Mouse (Mus musculus) heart, postnatal 14 days (tissue): Measurements from ENCODE around the gene Vps50. TPM values are rescaled to one million over a fixed set of nuclear protein-coding genes. Genes with fewer than 3 reads are reported as not detected.
A peak's percentile ranks its signal among the peaks of the same experiment; 100 is the strongest.
"Not testable (repeated sequence)": the region's sequence is repeated elsewhere in the genome, so short reads cannot be mapped to it uniquely, and the experiment has no call there.

Source experiments
- DNase-seq, 2 experiments: peaks; one replicate each; pipeline ENCODE4 v3.0.0; 2021 to 2022
- intact Hi-C: fragments of 180-260 bp; cut with DNase I; formaldehyde crosslinking; loops from one replicate; pipeline ENCODE4 v1.15.1; 2025
- long read RNA-seq, 2 experiments: library from polyadenylated mRNA; stranded (forward); transcript quantifications; one replicate each; pipeline ENCODE4 v2.0.0; 2021
- total RNA-seq, 2 experiments: library from RNA; stranded (reverse); gene quantifications; 2 replicates each; pipeline ENCODE4 v1.2.3; 2021

The Vps50 gene
- total RNA-seq: 10 to 100 TPM; 14.3 to 15.4 TPM
- long read RNA-seq, experiment 1, transcript Vps50-201 (28 exons, 3,788 nt): major isoform, 15 of 19 reads
- long read RNA-seq, experiment 1, partial matches to known transcripts: 4 of 19 reads
- long read RNA-seq, experiment 1, other reads (novel, unspliced or antisense): 0 of 19 reads
- long read RNA-seq, experiment 2, transcript Vps50-201 (28 exons, 3,788 nt): major isoform, 13 of 16 reads
- long read RNA-seq, experiment 2, partial matches to known transcripts: 1 of 16 reads
- long read RNA-seq, experiment 2, other reads (novel, unspliced or antisense): 2 of 16 reads

DNA sequence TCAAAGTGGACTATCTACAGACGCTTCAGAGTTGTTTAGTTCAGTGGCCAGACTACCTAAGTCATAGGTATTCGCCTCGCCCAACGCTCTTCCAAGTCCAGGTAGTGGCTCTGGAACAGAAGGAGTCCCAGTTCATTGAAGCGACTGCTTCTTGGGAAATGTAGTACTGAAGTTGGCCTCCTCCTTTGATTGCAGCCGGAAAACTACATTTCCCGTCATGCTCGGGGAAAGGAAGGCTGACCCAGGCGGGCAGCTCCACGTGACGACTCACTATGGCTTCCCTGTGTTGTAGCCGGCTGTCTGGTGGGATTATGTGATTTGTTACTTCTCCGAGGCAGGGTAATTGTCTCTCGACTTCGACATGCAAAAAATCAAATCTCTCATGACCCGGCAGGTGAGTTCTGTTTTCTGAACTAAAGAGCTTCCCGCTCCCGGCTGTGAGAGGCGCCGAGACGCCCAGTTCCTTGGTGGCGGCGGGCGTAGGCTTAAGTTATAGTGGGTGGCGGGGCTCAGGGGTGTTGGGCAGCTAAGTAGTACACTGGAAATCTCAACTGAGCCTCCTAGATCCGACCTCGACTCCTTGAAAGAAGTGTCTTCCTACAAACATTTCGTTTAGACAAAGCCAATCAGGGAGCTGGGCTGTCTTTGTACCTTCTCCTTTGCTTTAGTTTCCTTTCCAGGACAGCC lies at the start of gene Vps50, which contains the start of gene Hepacam2:
Gene Vps50, plus strand, starts transcription at position 221 of the 687 bp plus-strand sequence.
Gene Hepacam2, minus strand, starts transcription at position 137 of the 687 bp plus-strand sequence.
- DNase-seq: peak; percentile 83 to 91
- intact Hi-C loops: no loop called here

DNA sequence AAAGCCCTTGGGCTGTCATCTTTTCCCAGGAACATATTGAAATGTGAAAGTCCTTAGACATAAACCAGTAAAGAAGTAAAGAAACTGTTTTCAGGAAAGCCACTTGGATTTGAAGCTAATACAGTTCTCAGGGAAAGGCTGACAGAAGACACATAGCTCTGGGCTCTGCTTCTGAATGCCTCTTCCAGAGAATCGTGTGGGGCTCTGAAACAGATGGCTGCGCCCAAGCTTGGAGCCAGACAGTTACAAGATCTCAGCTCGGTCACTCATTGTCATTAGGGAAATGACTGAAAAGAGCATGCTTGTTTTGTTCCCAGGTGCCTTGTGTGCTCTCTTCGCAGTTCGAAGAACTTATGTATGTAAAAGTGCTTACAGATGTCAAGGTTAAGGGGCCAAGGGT lies 43.8 kb upstream of the Vps50 start:
- DNase-seq: no peak
- intact Hi-C loops: no loop called here

GRCm38 (mm10) chr6:3455944-3456536 lies 42.1 kb upstream of the Vps50 start:
- intact Hi-C loops: no loop called here
- DNase-seq: no peak

GRCm38 (mm10) chr6:3463026-3463425 lies 35.2 kb upstream of the Vps50 start:
- no peak for DNase-seq
- intact Hi-C loops: no loop called here

DNA sequence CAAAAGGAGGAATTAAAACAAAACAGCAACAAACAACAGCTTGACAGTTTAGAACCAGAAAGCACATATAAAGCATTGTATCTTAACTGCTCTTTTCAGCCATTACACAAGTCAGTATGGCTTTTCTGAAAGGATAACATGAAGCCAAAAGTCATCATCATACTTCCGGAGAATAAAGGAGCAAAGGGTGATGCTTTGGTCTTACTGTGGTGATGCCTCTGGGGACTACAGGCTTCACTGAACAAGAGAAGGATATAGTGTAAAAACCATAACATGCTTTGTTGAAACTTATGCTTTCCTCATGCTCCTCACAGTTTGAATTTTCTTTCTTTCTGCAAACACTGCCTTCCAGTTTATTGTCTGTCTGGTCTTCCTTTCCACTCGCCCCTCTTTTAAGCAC lies 34.6 kb upstream of the Vps50 start:
- intact Hi-C loops: no loop called here
- no peak for DNase-seq

GRCm38 (mm10) chr6:3468627-3469026 lies 29.6 kb upstream of the Vps50 start:
- DNase-seq: no peak
- intact Hi-C loops: no loop called here

- DNase-seq: no peak
These were observed 27.5 kb upstream of the Vps50 start for GRCm38 (mm10) chr6:3470706-3471105.

DNA sequence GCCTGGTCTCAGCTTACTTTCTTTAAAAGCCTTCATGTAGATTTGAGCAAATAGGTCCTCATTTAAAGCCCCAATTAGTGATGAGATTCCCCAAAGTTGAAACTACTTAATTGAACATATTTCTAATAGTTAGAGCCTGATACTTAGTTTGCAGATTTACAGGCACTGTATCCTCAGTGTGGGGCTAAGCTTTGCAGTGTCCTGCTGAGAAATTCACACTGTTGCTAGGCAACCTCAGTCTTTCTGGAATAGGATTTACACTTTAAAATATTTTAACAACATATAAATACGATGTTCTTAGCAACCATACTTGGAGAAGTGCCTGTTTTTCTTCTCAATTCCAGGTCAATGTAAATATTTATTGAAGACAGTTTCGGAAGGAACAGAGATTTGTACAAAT lies 21.9 kb upstream of the Vps50 start:
- intact Hi-C loops: no loop called here
- no peak for DNase-seq

More at GRCm38 (mm10) chr6:3470706-3471105, 27.5 kb upstream of the Vps50 start:
- intact Hi-C loops: no loop called here

- intact Hi-C loops: no loop called here
- DNase-seq: no peak
These were observed 18.3 kb upstream of the Vps50 start for GRCm38 (mm10) chr6:3479853-3480252.

- DNase-seq: no peak
- intact Hi-C loops: no loop called here
These were observed 16.5 kb upstream of the Vps50 start for GRCm38 (mm10) chr6:3481705-3482104.

DNA sequence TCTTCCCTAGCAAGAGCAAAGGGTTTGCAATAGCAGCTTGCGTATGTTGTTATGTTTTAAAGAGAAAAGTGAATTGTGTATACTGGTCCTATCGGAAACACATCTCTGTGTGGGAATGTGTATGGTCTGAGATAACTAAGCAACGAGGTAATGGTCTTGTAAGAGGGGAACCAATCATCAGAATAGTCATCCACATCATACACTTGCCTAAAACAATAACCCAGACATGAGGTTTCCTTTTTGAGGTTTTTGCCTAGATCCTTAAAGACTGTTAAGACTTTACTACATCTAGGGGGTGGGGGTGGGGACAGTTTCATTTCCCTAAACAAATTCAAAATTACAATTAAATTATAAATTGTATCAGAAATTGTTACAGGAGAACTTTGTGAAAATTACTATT lies 13.0 kb upstream of the Vps50 start:
- no peak for DNase-seq
- intact Hi-C loops: no loop called here

DNA sequence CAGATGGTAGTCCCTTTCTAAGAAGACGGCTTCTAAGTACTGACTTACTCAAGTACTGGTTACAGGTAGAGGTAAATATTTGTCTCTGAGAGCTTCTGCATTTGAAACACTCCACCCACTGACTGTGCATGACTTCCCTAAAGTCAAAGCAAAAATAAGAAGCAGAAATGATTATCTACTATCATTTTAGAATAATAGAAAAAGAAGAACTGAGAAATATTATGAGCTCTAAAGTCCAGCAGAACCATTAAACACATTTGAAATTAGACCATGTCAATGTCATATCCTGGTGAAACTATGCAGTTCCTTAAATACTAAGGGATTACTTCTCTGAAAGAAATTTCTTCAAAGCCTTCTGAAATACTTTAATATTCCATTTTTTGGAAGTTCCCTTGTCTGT lies 10.8 kb upstream of the Vps50 start:
- no peak for DNase-seq
- intact Hi-C loops: no loop called here

- DNase-seq: no peak
- intact Hi-C loops: no loop called here
These were observed 3.9 kb upstream of the Vps50 start for GRCm38 (mm10) chr6:3494285-3494684.

- DNase-seq: peak; percentile 7 to 57
- intact Hi-C loops: no loop called here
These were observed 2.0 kb upstream of the Vps50 start for GRCm38 (mm10) chr6:3496210-3496609.

GRCm38 (mm10) chr6:3500286-3500685 lies 2.1 kb downstream of the Vps50 start:
- DNase-seq: no peak
- intact Hi-C loops: loop anchor here (10.0 kb wide), 1 partner anchor 1045 kb away; no protein-coding TSS in a partner anchor

GRCm38 (mm10) chr6:3505289-3505688 lies 7.1 kb downstream of the Vps50 start:
- DNase-seq: no peak
- intact Hi-C loops: loop anchor here (10.0 kb wide), 1 partner anchor 1040 kb away; no protein-coding TSS in a partner anchor

DNA sequence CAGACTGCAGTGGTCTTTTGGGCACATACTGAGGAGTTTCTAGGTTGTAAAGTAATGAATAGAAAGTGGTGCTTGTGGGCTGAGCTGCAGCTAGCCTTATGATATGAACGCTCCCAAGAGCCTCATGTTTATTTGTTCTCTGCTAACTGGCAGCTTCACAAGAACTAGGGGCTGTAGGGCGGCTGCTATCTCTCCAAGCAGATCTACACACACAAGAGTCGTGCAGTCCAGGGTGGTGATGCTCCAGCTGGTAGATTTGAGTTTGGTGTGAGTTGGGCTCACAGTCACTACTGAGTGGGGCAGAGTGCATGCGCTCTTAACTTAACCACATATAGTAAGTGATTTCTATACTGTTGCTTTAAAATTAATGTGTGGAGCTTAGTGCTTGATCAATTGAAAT lies 8.9 kb downstream of the Vps50 start:
- intact Hi-C loops: loop anchor here (10.0 kb wide), 1 partner anchor 1038 kb away; no protein-coding TSS in a partner anchor

GRCm38 (mm10) chr6:3508151-3508550 lies 10.0 kb downstream of the Vps50 start:
- DNase-seq: not testable (repeated sequence)
- intact Hi-C loops: loop anchor here (2.0 to 10.0 kb wide), 2 partner anchors 237 to 1037 kb away; no protein-coding TSS in a partner anchor

More for the DNA sequence above, 8.9 kb downstream of the Vps50 start:
- no peak for DNase-seq

DNA sequence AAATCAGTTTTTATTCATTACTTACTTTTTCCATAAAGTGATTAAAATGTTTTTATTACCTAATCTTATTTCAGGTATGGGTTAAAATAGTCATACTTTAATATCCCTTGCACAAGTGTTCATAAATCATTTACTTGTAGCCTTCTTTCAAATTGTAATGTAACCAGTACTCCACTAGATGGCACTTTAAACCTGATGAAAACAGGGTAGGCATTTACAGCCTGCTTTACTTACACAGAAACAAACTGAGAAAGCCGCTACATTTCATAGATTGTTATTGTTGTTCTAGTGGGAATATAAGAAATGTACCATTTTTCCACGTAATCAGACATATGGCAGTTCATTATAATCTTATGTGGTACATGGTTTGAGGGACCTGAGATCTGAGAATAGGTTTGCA lies 11.6 kb downstream of the Vps50 start:
- DNase-seq: no peak
- intact Hi-C loops: loop anchor here (2.0 to 10.0 kb wide), 3 partner anchors 115 to 1035 kb away; no protein-coding TSS in a partner anchor

GRCm38 (mm10) chr6:3511116-3511515 lies 12.9 kb downstream of the Vps50 start:
- no peak for DNase-seq
- intact Hi-C loops: loop anchor here (10.0 kb wide), 1 partner anchor 114 kb away; no protein-coding TSS in a partner anchor

- no peak for DNase-seq
- intact Hi-C loops: loop anchor here (10.0 kb wide), 1 partner anchor 113 kb away; no protein-coding TSS in a partner anchor
These were observed 13.4 kb downstream of the Vps50 start for GRCm38 (mm10) chr6:3511612-3512011.
